Mouse (Mus musculus): ENCODE data around the gene Gtf2a1. TPM values are rescaled to one million over a fixed set of nuclear protein-coding genes. Genes with fewer than 3 reads are reported as not detected.
A peak's percentile ranks its signal among the peaks of the same experiment; 100 is the strongest.
"Not testable (repeated sequence)": the region's sequence is repeated elsewhere in the genome, so short reads cannot be mapped to it uniquely, and the experiment has no call there.

The Gtf2a1 gene
- total RNA-seq (2022) = 10 to 100 TPM; 51.9 to 57.1 (median 53.2) TPM

- DNase-seq (ENCODE audit: low spot score in 2 of 2) = peak; percentile 90 to 91
These were observed at the start of gene Gtf2a1 for GRCm38 (mm10) chr12:91589847-91590690. Gene Gtf2a1 (minus strand): TSS chr12:91590487.

- DNase-seq (ENCODE audit: low spot score in 2 of 2) = no peak
These were observed 48.1 kb upstream of the Gtf2a1 start for GRCm38 (mm10) chr12:91638351-91638750.

GRCm38 (mm10) chr12:91637136-91637909 lies 47.0 kb upstream of the Gtf2a1 start:
- no peak for DNase-seq (ENCODE audit: low spot score in 2 of 2)

GRCm38 (mm10) chr12:91626482-91626881 lies 36.2 kb upstream of the Gtf2a1 start:
- no peak for DNase-seq (ENCODE audit: low spot score in 2 of 2)

GRCm38 (mm10) chr12:91625013-91625412 lies 34.7 kb upstream of the Gtf2a1 start:
- no peak for DNase-seq (ENCODE audit: low spot score in 2 of 2)

GRCm38 (mm10) chr12:91609425-91609824 lies 19.1 kb upstream of the Gtf2a1 start:
- DNase-seq (ENCODE audit: low spot score in 2 of 2) = no peak

GRCm38 (mm10) chr12:91607678-91608077 lies 17.4 kb upstream of the Gtf2a1 start:
- no peak for DNase-seq (ENCODE audit: low spot score in 2 of 2)

GRCm38 (mm10) chr12:91606651-91607050 lies 16.4 kb upstream of the Gtf2a1 start:
- DNase-seq (ENCODE audit: low spot score in 2 of 2) = peak in 1 of 2 experiments; percentile 18

- DNase-seq (ENCODE audit: low spot score in 2 of 2) = no peak
These were observed 14.3 kb upstream of the Gtf2a1 start for GRCm38 (mm10) chr12:91604600-91604999.

- DNase-seq (ENCODE audit: low spot score in 2 of 2) = no peak
These were observed 1.8 kb upstream of the Gtf2a1 start for GRCm38 (mm10) chr12:91592128-91592527.

GRCm38 (mm10) chr12:91591191-91591590 lies 904 bp upstream of the Gtf2a1 start:
- DNase-seq (ENCODE audit: low spot score in 2 of 2) = no peak

- peak in 1 of 2 experiments; percentile 17 for DNase-seq (ENCODE audit: low spot score in 2 of 2)
These were observed 429 bp upstream of the Gtf2a1 start for GRCm38 (mm10) chr12:91590716-91591115.

- no peak for DNase-seq (ENCODE audit: low spot score in 2 of 2)
These were observed 793 bp downstream of the Gtf2a1 start for GRCm38 (mm10) chr12:91589542-91589846.

- DNase-seq (ENCODE audit: low spot score in 2 of 2) = peak; percentile 18 to 34
These were observed 1.4 kb downstream of the Gtf2a1 start for GRCm38 (mm10) chr12:91588670-91589541.

GRCm38 (mm10) chr12:91588176-91588669 lies 2.1 kb downstream of the Gtf2a1 start:
- DNase-seq (ENCODE audit: low spot score in 2 of 2) = peak; percentile 91 to 94

GRCm38 (mm10) chr12:91587491-91588033 lies 2.7 kb downstream of the Gtf2a1 start:
- no peak for DNase-seq (ENCODE audit: low spot score in 2 of 2)

- DNase-seq (ENCODE audit: low spot score in 2 of 2) = no peak
These were observed 3.2 kb downstream of the Gtf2a1 start for GRCm38 (mm10) chr12:91587077-91587476.

GRCm38 (mm10) chr12:91585815-91586214 lies 4.5 kb downstream of the Gtf2a1 start:
- not testable (repeated sequence) for DNase-seq (ENCODE audit: low spot score in 2 of 2)

- DNase-seq (ENCODE audit: low spot score in 2 of 2) = no peak
These were observed 5.1 kb downstream of the Gtf2a1 start for GRCm38 (mm10) chr12:91585206-91585605.

GRCm38 (mm10) chr12:91583409-91583808 lies 6.9 kb downstream of the Gtf2a1 start:
- no peak for DNase-seq (ENCODE audit: low spot score in 2 of 2)

All from left cerebral cortex, adult 8-10 months (tissue).